Mouse (Mus musculus) thymus, adult 2 months (tissue): Measurements from ENCODE around the gene Arhgef39. TPM values are rescaled to one million over a fixed set of nuclear protein-coding genes. Genes with fewer than 3 reads are reported as not detected.
A peak's percentile ranks its signal among the peaks of the same experiment; 100 is the strongest.

Experiments used
- DNase-seq: peaks from one replicate; pipeline ENCODE4 v3.0.0; 2021
- H3K27ac ChIP-seq: fragments of 200-500 bp; 2 replicates; pipeline ENCODE4 v1.5.1; 2012; ENCODE audit warnings: low read length, control low read depth; ENCODE audit not compliant: control insufficient read depth, insufficient read depth
- H3K27me3 ChIP-seq: fragments of 200-500 bp; 2 replicates; pipeline ENCODE4 v1.6.1; 2012; ENCODE audit warnings: mild to moderate bottlenecking, low read length, moderate library complexity, mixed read lengths; ENCODE audit not compliant: control insufficient read depth, insufficient read depth
- H3K36me3 ChIP-seq: fragments of 200-500 bp; 2 replicates; pipeline ENCODE4 v1.6.1; 2012; ENCODE audit warnings: mild to moderate bottlenecking, low read length, moderate library complexity; ENCODE audit not compliant: control insufficient read depth, insufficient read depth
- H3K4me1 ChIP-seq: fragments of 200-500 bp; replicated peaks from 2 replicates; pipeline ENCODE4 v1.6.1; 2012; ENCODE audit warnings: low read length; ENCODE audit not compliant: control insufficient read depth, insufficient read depth
- H3K4me3 ChIP-seq: fragments of 200-500 bp; 2 replicates; pipeline ENCODE4 v1.5.1; 2012; ENCODE audit warnings: mild to moderate bottlenecking, low read length, control low read depth, moderate library complexity; ENCODE audit not compliant: control insufficient read depth, insufficient read depth
- CTCF ChIP-seq: fragments of 200-500 bp; IDR thresholded peaks from 2 replicates; pipeline ENCODE4 v1.5.1; 2012; ENCODE audit warnings: mild to moderate bottlenecking, control low read depth, low read length, moderate library complexity, borderline replicate concordance; ENCODE audit not compliant: control insufficient read depth, poor library complexity, insufficient read depth; ENCODE audit errors: extremely low read depth
- POLR2A ChIP-seq: fragments of 200-500 bp; IDR thresholded peaks from 2 replicates; pipeline ENCODE4 v1.6.1; 2012; ENCODE audit warnings: mild to moderate bottlenecking, low read length, control low read depth, moderate library complexity; ENCODE audit not compliant: control insufficient read depth, poor library complexity, insufficient read depth; ENCODE audit errors: extremely low read depth
- WGBS: fragments of 180-500 bp; shearing (Covaris S2); methylation state at CpG from one replicate; pipeline ENCODE4 v1.1.7; 2018; 5-methylcytosine and 5-hydroxymethylcytosine counted together
- polyA plus RNA-seq: library from polyadenylated mRNA; depleted of rRNA; stranded (reverse); fragments of >200 nt; gene quantifications from 2 replicates; pipeline ENCODE4 v1.2.3, GENCODE M21; 2012

Gene Arhgef39
- polyA plus RNA-seq, 1 experiment: 108 TPM

DNA sequence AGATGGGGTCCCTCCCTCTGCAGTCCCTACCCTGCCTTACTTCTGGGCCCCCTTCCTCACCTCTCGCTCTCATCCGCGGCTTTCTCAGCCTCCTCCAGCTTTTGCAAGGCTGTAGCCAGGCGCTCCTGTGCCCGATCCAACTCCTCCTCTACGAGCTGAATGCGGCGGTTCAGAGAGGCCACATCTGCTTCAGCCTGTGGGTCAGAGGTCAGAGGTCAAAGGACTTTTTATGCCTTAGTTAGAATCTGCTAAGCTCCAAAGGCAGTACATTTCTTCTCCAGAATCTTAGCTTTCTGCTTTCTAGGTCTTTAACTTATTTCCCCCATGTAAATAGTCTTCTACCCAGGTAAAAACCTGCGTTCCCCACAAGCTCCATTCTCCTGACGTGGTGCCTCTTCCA lies 20.1 kb upstream of the Arhgef39 start:
- TF ChIP-seq POLR2A (no peak), CTCF (no peak)
- Histone ChIP-seq H3K36me3 (no peaks in the 10 kb centered on the region), H3K27ac (no peak overlapping the region), H3K27me3 (peaks cover 14% of the 10 kb centered on the region), H3K4me3 (no peak overlapping the region), H3K4me1 (peaks cover 19% of the 10 kb centered on the region)
- 85% methylated on average over 10 of the region's 10 CpGs for WGBS
- DNase-seq: no peak

DNA sequence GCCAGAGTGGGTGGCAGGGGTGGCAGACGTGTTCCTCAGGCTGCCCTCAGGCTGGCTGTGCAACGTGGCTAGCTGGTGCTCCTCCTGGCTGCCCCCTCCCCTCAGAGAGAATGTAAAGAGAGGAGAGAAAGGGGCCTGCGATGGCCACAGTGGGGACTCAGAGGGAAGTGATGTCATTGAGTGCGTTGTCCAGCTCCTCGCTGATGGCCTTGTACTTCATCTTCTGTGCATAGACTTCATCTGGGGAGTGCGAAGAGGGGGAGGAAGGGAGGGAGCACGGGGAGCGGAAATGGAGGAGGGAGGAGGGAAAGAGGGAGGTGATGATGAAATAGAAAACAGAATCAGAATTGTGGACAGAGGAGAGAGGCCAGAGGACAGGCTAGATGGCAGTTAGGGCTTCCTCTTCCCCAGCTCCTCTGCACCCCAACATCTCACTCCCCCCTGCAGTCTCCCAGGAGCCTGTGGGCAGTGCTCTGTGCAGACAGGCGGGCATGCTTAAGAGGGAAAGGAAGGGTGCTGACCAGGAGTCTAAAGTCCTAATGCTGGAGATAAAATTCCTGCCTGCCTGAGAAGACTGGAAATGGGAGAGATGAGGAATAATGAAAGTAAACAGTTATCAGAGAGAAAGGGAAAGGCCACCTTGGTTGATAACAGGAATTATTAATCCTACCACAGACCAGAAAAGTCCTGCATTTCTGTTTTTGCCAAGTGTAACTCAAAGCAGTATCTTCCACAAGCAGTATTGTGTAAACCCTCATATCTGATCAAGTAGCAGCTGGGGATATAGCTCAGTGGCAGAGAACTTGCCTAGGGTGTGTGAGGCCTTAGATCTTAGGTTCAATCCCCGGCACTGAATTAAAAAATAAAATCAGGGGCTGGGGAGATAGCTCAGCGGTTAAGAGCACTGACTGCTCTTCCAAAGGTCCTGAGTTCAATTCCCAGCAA lies 16.5 kb upstream of the Arhgef39 start:
- no peak overlapping the region for H3K4me3 ChIP-seq
- WGBS: 86% methylated on average over 11 of the region's 11 CpGs
- no peak for TF ChIP-seq POLR2A
- no peak for DNase-seq
- H3K27ac ChIP-seq: no peak overlapping the region
- H3K4me1 ChIP-seq: peaks cover 5% of the 10 kb centered on the region; the same call in 1 of the 2 replicates
- no peaks in the 10 kb centered on the region; the same call in 1 of the 2 replicates for H3K27me3 ChIP-seq
- no peaks in the 10 kb centered on the region for H3K36me3 ChIP-seq

DNA sequence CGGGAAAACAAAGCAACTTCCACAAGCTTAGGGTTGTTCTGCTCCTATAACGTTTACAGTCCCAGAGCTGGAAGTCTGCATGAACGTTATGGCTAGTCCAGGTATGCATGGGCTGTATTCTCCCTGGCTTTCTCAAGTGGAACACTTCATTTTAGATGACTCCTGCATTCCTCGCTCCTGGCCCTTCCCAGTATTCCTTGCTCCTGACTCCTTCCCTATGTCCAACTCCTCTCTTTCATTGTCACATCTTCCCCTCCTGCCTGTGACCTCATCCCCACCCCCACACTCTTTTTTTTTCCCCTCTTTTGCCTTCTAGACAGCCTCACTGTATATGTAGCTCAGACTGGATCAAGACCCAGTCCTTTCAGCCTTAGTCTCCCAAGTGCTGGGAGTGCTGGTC lies 14.3 kb upstream of the Arhgef39 start:
- TF ChIP-seq POLR2A (no peak), CTCF (no peak)
- H3K27me3 ChIP-seq: no peaks in the 10 kb centered on the region
- DNase-seq: no peak
- H3K27ac ChIP-seq: no peak overlapping the region
- no peaks in the 10 kb centered on the region for H3K36me3 ChIP-seq
- peaks cover 10% of the 10 kb centered on the region for H3K4me1 ChIP-seq
- WGBS: 92% methylated on average over 4 of the region's 4 CpGs
- H3K4me3 ChIP-seq: no peak overlapping the region

DNA sequence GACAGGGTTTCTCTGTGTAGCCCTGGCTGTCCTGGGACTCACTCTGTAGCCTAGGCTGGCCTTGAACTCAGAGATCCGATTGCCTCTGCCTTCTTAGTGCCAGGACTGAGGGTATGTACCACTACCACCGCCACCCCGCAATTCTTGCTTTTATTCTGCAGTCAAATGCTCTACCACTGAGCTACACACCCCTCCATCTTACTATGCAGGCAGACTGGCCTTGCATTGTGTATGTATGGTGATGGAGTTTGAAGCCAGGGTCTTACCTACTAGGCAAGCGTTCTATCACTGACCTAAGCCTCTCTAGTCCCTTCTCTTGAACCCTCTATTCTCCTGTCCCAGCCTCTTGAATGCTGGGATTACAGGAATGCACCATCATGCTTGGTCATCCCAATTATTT lies 13.8 kb upstream of the Arhgef39 start:
- no peaks in the 10 kb centered on the region for H3K36me3 ChIP-seq
- peaks cover 11% of the 10 kb centered on the region for H3K4me1 ChIP-seq
- H3K27me3 ChIP-seq: no peaks in the 10 kb centered on the region
- no peak for DNase-seq
- WGBS: 96% methylated on average over 4 of the region's 4 CpGs
- no peak overlapping the region for H3K27ac ChIP-seq
- H3K4me3 ChIP-seq: no peak overlapping the region
- TF ChIP-seq POLR2A: no peak
- no peak for TF ChIP-seq CTCF

DNA sequence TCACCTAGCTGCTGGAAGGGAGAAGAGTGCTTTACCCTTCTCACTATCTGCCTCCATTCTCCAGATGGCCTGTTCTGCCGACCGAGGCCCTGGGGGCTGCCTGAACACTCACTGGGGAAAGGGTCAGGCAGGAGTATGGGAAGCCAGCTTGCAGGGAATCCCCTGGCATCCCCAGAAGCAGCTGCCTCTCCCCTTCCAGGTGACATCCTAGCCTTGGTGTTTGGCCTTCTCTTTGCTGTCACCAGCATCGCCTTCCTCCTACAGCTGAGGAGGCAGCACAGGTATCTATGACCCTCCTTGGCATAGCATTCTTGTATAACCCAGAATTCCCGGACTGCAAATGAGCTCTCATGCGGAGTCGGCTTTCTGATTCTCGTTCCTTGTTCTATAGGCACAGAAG lies 13.2 kb upstream of the Arhgef39 start:
- Histone ChIP-seq H3K27ac (no peak overlapping the region), H3K27me3 (no peaks in the 10 kb centered on the region), H3K4me3 (no peak overlapping the region), H3K4me1 (peaks cover 17% of the 10 kb centered on the region), H3K36me3 (no peaks in the 10 kb centered on the region)
- TF ChIP-seq CTCF (no peak), POLR2A (no peak)
- WGBS: 92% methylated on average over 7 of the region's 7 CpGs
- no peak for DNase-seq

DNA sequence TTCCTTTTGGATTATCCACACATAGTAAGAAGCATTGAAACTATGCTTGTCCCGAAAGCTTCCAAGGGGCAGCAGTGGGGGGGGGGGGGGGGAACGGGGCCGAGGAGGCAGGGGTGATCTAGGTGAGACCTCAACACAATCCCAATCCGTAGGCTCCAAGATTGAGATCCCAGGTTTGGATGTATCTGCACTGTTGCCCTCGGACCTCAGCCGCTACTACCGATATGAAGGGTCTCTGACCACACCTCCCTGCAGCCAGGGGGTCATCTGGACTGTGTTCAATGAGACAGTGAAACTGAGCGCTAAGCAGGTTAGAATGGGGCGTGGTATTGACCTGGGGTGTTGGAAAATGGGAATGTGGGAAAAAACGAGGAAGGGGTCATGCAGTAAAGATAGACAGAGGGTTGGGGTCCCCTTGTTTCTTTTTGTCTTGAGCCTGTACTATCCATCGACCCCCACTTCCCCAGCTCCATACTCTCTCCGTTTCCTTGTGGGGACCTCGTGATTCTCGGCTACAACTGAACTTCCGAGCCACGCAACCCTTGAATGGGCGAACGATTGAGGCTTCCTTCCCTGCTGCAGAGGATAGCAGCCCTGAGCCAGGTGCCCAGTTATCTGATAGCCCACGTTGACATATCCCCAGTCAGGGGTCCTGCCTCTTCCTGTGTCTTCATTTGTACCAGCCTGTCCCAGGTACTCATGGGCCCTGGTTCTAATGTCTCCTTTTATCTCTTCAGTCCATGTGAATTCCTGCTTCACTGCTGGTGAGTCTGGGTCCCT lies 12.4 kb upstream of the Arhgef39 start:
- WGBS: 93% methylated on average over 19 of the region's 19 CpGs
- TF ChIP-seq POLR2A (no peak), CTCF (no peak)
- Histone ChIP-seq H3K36me3 (no peaks in the 10 kb centered on the region), H3K27me3 (no peaks in the 10 kb centered on the region), H3K4me3 (no peak overlapping the region), H3K4me1 (peaks cover 19% of the 10 kb centered on the region), H3K27ac (no peak overlapping the region)
- no peak for DNase-seq

DNA sequence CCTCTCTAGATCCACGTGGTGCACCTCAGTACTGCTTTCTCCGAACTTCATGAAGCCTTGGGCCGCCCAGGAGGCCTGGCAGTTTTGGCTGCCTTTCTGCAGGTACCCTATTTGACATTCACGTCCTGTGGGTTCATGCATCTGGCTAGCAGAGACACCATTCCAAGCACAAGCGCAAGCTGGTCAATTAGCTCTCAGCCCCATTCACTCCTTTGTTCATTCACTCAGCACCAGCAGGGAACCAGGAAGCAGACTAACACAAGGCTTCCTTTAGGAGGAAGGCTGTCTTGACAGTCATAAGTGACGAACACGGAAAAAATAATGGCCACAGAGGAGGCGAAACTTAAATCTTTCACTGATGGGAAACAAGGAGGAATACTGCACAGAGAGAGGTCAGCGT lies 9.6 kb upstream of the Arhgef39 start:
- Histone ChIP-seq H3K4me3 (peak overlapping the region; percentile 89), H3K36me3 (no peaks in the 10 kb centered on the region), H3K4me1 (peaks cover 22% of the 10 kb centered on the region), H3K27me3 (no peaks in the 10 kb centered on the region), H3K27ac (no peak overlapping the region)
- WGBS: 15% methylated on average over 9 of the region's 9 CpGs
- no peak for TF ChIP-seq CTCF
- TF ChIP-seq POLR2A: no peak
- DNase-seq: no peak
